Mouse (Mus musculus): Measurements from ENCODE around the gene Gm44579. TPM values are rescaled to one million over a fixed set of nuclear protein-coding genes. Genes with fewer than 3 reads are reported as not detected.

Gene Gm44579
- polyA plus RNA-seq, 1 experiment from 2014 or later: not detected

DNA sequence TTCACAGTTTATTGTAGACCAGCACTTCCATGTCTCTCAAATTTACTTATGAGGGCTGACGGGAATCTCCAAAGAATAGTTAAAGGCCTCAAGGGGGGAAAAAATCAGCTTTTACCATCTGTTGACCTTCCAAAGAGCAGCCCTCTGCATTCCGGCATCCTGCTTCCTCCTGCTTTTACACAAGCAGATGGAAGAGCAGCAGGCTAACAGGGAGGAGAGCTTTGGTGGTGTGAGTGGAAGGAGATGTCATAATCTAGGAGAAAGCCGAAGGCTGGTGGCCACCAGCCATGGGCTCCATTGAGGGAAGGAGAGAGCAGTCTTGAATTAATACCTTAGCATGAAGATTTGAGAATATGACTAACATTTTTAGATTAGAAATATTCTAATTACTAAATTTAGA is 72.4 kb downstream of the Gm44579 start:
- Histone ChIP-seq H3K9ac (no peak overlapping the region), H3K27ac (no peak overlapping the region), H3K27me3 (replicated peaks) (no peaks in the 10 kb centered on the region), H3K4me3 (no peak overlapping the region), H3K4me1 (peaks cover 10% of the 10 kb centered on the region; the same call in 1 of the 2 replicates), H3K4me2 (replicated peaks) (no peak overlapping the region), H3K9me3 (no peaks in the 10 kb centered on the region), H3K36me3 (no peaks in the 10 kb centered on the region)
- 81% methylated on average over 3 of the region's 3 CpGs for WGBS
- ATAC-seq (ENCODE audit: low FRiP score, low read depth): no peak

DNA sequence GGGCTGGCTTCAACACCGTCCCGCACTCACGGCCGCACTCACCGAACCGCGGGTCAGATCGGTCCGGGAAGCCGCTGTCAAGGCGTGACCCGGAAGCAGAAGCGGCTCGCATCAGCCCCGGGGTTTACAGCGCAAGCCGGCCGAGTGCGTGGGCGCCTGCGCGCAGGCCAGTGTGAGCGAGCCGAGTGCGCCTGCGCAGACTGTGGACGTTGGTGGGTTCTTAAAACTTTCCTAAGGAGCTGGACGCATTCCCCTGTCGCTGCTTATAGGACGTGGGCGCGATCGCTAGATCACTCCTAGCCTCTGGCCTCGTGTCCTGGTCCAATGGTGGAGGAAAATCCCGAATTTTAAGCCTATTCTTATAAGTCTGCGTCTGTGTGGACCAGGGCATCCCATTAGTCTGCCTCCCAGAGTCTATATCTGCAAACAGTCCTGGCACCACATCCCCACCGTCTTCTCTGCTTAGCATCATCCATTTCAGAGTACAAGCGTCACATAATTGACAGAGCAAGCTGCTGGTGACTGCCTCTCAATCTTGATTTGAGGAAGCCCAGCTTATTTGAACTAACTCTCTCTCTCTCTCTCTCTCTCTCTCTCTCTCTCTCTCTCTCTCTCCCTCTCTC is 75.1 kb downstream of the Gm44579 start:
- H3K36me3 ChIP-seq: peaks cover 15% of the 10 kb centered on the region
- H3K4me3 ChIP-seq: peak overlapping the region; percentile 99
- no peaks in the 10 kb centered on the region for H3K9me3 ChIP-seq
- under 1% methylated on average over 38 of the region's 38 CpGs for WGBS
- peak; percentile 96 for ATAC-seq (ENCODE audit: low FRiP score, low read depth)
- no peaks in the 10 kb centered on the region for H3K27me3 ChIP-seq (replicated peaks)
- peaks cover 10% of the 10 kb centered on the region; the same call in 1 of the 2 replicates for H3K4me1 ChIP-seq
- H3K27ac ChIP-seq: 0 out of 2 replicates have a peak overlapping the region, but pooled peaks have one; percentile 26
- H3K4me2 ChIP-seq (replicated peaks): peak overlapping the region; percentile 90
- peak overlapping the region; percentile 95 for H3K9ac ChIP-seq

DNA sequence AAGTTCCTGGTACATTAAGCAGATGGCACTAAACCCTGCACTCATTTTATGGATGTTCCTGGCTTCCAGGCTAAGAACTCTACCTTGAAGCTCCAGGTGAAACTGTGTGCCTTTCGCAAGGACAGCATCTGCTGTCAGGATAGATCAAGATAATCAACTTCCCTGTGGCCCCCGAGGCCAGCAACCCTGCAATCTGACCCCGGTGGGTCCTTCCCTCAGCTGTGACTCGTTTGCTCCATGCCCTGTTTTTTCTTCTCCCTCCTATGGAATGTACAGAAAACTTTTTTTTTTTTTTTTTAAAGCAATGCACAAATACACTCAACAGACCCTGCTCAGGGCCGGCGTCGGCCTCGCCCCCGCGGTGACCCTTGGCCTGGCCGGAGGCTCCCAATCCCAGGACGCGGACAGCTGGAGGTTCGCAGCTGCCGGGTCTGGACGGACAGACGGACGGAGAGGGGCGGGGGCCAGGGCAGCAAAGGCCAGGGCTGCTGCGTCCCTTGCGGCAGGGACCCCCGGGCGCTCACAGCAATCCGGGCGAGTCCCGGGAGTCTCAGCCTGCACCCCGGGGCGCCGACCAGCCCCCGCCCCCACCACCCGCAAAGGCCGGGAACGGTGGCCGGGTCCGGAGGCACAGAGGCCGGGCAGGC is 75.8 kb downstream of the Gm44579 start:
- Histone ChIP-seq H3K4me1 (peaks cover 10% of the 10 kb centered on the region; the same call in 1 of the 2 replicates), H3K4me2 (replicated peaks) (peak overlapping the region; percentile 90), H3K36me3 (peaks cover 20% of the 10 kb centered on the region), H3K9ac (peak overlapping the region; percentile 95), H3K27me3 (replicated peaks) (no peaks in the 10 kb centered on the region), H3K27ac (peak overlapping the region; percentile 57; the same call in 1 of the 2 replicates), H3K4me3 (peak overlapping the region; percentile 99), H3K9me3 (no peaks in the 10 kb centered on the region)
- 2% methylated on average over 36 of the region's 36 CpGs for WGBS
- ATAC-seq (ENCODE audit: low FRiP score, low read depth): no peak; the same call in none of the 2 replicates

DNA sequence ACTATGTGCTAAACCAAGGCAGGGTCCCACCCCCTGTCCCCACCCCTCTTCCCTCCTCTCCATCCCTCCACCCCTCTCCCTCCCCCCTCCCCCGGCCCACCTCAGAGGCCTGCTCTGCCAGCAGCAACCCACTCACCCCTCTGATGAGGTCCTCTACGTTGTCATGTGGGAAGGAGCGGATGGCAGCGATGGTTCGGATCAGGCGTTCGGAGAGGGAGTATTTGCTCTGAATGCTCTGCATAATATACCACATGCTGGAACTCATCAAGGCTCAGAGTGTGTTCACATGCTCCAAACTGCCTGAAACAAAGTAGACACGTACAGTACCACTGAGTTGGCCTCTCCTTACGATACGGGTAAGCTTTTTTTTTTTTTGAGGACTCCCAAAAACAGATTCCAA is 78.3 kb downstream of the Gm44579 start:
- Histone ChIP-seq H3K27me3 (replicated peaks) (no peaks in the 10 kb centered on the region), H3K27ac (no peak overlapping the region), H3K36me3 (peaks cover 42% of the 10 kb centered on the region), H3K9ac (no peak overlapping the region), H3K4me2 (replicated peaks) (no peak overlapping the region), H3K4me3 (no peak overlapping the region), H3K4me1 (peaks cover 10% of the 10 kb centered on the region; the same call in 1 of the 2 replicates), H3K9me3 (no peaks in the 10 kb centered on the region)
- no peak for ATAC-seq (ENCODE audit: low FRiP score, low read depth)
- 90% methylated on average over 10 of the region's 10 CpGs for WGBS

DNA sequence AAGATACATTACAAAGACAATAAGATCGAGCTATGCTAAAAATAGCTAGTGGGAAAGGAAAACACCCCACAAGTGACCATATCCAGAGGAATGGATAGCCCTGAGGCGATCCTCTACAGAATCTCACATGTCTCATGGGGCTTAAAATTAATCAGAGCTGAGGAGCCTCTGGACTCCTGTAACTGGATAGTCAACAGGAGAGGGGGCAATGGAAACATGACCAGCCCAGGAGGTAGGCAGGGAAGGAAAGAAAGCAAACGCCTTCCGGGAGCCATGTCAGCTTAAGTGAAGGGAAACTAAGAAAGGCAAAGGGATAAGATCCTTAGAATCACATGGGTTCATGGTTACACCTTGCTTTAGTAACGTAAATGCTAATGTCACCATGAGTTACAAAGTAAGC is 80.0 kb downstream of the Gm44579 start:
- Histone ChIP-seq H3K4me3 (no peak overlapping the region), H3K36me3 (peaks cover 59% of the 10 kb centered on the region), H3K4me2 (replicated peaks) (no peak overlapping the region), H3K4me1 (peaks cover 7% of the 10 kb centered on the region; the same call in 1 of the 2 replicates), H3K27ac (no peak overlapping the region), H3K27me3 (replicated peaks) (no peaks in the 10 kb centered on the region), H3K9ac (no peak overlapping the region), H3K9me3 (no peaks in the 10 kb centered on the region)
- ATAC-seq (ENCODE audit: low FRiP score, low read depth): no peak
- 93% methylated on average over 5 of the region's 5 CpGs for WGBS

DNA sequence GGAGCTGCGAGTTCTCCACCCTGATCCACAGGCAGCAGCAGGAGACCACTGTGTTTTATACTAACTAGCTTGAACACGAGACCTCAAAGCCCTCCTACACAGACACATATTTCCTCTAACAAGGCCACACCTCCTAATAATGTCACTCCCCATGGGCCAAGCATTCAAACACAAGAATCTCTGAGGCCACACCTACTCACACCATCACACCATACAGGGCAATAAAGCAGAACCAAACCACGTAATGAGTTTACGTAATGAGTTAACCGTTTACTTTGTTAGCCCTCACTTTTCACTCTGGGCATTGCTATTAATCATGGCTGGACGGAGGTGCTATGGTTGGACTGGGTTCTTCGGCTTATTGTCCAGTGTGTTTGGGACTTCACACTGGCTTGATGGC is 81.0 kb downstream of the Gm44579 start:
- no peaks in the 10 kb centered on the region for H3K27me3 ChIP-seq (replicated peaks)
- no peaks in the 10 kb centered on the region for H3K9me3 ChIP-seq
- H3K9ac ChIP-seq: no peak overlapping the region
- peaks cover 4% of the 10 kb centered on the region; the same call in 1 of the 2 replicates for H3K4me1 ChIP-seq
- no peak overlapping the region for H3K4me2 ChIP-seq (replicated peaks)
- peaks cover 68% of the 10 kb centered on the region for H3K36me3 ChIP-seq
- no peak overlapping the region for H3K27ac ChIP-seq
- no peak overlapping the region for H3K4me3 ChIP-seq
- no peak for ATAC-seq (ENCODE audit: low FRiP score, low read depth)
- WGBS: 64% methylated on average over 7 of the region's 7 CpGs

DNA sequence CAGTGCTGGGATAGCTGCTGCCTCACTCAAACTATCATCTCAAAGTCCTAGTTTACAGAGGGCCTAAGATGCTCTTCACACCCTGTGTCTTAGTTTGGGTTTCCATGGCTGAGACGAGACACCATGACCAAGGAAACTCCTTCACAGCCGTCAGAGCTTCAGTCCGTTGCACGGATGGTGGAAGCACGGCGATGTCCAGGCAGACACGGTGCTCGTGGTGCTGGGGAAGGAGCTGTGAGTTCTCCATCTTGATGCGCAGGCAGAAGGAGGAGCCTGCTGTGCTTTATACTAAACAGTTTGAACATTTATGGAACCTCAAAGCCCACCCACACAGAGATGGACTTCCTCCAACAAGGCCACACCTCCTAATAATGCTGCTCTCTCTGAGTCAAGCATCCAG is 83.9 kb downstream of the Gm44579 start:
- Histone ChIP-seq H3K4me1 (no peaks in the 10 kb centered on the region), H3K27me3 (replicated peaks) (no peaks in the 10 kb centered on the region), H3K36me3 (peaks cover 89% of the 10 kb centered on the region), H3K4me2 (replicated peaks) (no peak overlapping the region), H3K9ac (no peak overlapping the region), H3K27ac (no peak overlapping the region), H3K9me3 (no peaks in the 10 kb centered on the region), H3K4me3 (no peak overlapping the region)
- WGBS: 95% methylated on average over 9 of the region's 9 CpGs
- no peak for ATAC-seq (ENCODE audit: low FRiP score, low read depth)

Other genes starting within 250 kb of the Gm44579 start
- gene Col2a1, start 216.3 kb downstream of the Gm44579 start, polyA plus RNA-seq (2016; fragmentation: Nextera tagmentation; extraction: Ambion mirVana): 182 and 193 TPM in 2 replicates
- gene Pfkm, start 128.4 kb downstream of the Gm44579 start, polyA plus RNA-seq (2016; fragmentation: Nextera tagmentation; extraction: Ambion mirVana): 50.4 and 50.9 TPM in 2 replicates
- 31.6 and 33.1 TPM in 2 replicates for gene Senp1, start 127.2 kb downstream of the Gm44579 start, polyA plus RNA-seq (2016; fragmentation: Nextera tagmentation; extraction: Ambion mirVana)
- gene Asb8, start 55.4 kb downstream of the Gm44579 start, polyA plus RNA-seq (2016; fragmentation: Nextera tagmentation; extraction: Ambion mirVana): 51.4 and 52.1 TPM in 2 replicates
- 22.5 and 24.0 TPM in 2 replicates for gene Ccdc184, start 53.8 kb downstream of the Gm44579 start, polyA plus RNA-seq (2016; fragmentation: Nextera tagmentation; extraction: Ambion mirVana)
- not detected in 2 replicates for gene Olfr288, start 25.4 kb downstream of the Gm44579 start, polyA plus RNA-seq (2016; fragmentation: Nextera tagmentation; extraction: Ambion mirVana)
- 0.15 TPM in 1 of 2 replicates, not detected in the other for gene Olfr287, start 79 bp upstream of the Gm44579 start, polyA plus RNA-seq (2016; fragmentation: Nextera tagmentation; extraction: Ambion mirVana)
- not detected in 2 replicates for gene Olfr286, start 13.5 kb upstream of the Gm44579 start, polyA plus RNA-seq (2016; fragmentation: Nextera tagmentation; extraction: Ambion mirVana)
- not detected in 2 replicates for gene H1fnt, start 36.3 kb upstream of the Gm44579 start, polyA plus RNA-seq (2016; fragmentation: Nextera tagmentation; extraction: Ambion mirVana)
- gene Zfp641, start 75.2 kb upstream of the Gm44579 start, polyA plus RNA-seq (2016; fragmentation: Nextera tagmentation; extraction: Ambion mirVana): 2.9 and 3.5 TPM in 2 replicates
- not detected in 2 replicates for gene Olfr285, start 96.4 kb upstream of the Gm44579 start, polyA plus RNA-seq (2016; fragmentation: Nextera tagmentation; extraction: Ambion mirVana)
- gene Olfr284, start 120.0 kb upstream of the Gm44579 start, polyA plus RNA-seq (2016; fragmentation: Nextera tagmentation; extraction: Ambion mirVana): not detected in 2 replicates
- not detected in 2 replicates for gene Olfr283, start 160.0 kb upstream of the Gm44579 start, polyA plus RNA-seq (2016; fragmentation: Nextera tagmentation; extraction: Ambion mirVana)
- gene Olfr282, start 210.2 kb upstream of the Gm44579 start, polyA plus RNA-seq (2016; fragmentation: Nextera tagmentation; extraction: Ambion mirVana): not detected in 2 replicates
- not detected in 2 replicates for gene Olfr281, start 231.6 kb upstream of the Gm44579 start, polyA plus RNA-seq (2016; fragmentation: Nextera tagmentation; extraction: Ambion mirVana)
- gene OR5BS1P, start 248.9 kb upstream of the Gm44579 start, polyA plus RNA-seq (2016; fragmentation: Nextera tagmentation; extraction: Ambion mirVana): not detected in 2 replicates

Measured in neural tube, embryonic 12.5 days (tissue).